Mouse (Mus musculus): ENCODE results near the gene Acer1.
A peak's percentile ranks its signal among the peaks of the same experiment; 100 is the strongest.
"Not testable (repeated sequence)": the region's sequence is repeated elsewhere in the genome, so short reads cannot be mapped to it uniquely, and the experiment has no call there.

Acer1 gene

DNA sequence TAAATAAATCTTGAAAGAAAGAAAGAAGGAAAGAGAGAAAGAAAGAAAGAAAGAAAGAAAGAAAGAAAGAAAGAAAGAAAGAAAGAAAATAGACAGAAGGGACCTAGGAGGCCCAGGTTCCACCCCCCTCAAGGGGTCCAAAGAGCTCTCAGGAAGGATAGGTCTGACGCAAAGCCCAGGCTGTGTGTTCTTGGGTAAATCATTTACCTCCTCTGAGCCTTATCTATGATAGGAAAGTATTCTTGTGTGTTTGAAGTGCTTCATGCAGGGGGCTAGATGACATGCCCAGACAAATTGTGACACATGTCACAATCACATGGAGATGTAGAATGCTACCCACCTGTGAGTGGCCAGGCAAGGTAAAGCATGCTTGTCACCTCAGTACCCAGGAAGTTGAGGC, 29.3 kb downstream of the Acer1 start:
- no peak for DNase-seq (ENCODE audit: low read depth, low spot score)

DNA sequence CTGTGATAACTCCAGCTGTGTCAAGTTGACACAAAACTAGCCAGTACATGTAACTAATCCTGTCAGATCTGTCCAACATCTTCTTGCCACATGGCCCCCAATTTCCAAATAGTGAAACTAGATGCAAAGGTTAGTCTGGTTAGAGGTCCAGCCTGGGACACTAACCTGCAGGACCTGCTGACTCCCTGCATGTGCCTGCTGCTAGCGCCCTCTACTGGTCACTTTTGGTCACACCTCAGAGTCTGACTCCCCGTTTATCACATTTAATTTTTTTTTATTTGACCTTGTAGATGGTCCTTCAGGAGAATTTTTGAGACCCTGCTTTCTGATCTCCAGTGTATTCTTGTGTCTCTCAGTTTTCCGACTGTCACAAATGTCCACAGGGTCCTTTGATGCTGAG, 31.0 kb downstream of the Acer1 start:
- DNase-seq (ENCODE audit: low read depth, low spot score), result peak; percentile 73

DNA sequence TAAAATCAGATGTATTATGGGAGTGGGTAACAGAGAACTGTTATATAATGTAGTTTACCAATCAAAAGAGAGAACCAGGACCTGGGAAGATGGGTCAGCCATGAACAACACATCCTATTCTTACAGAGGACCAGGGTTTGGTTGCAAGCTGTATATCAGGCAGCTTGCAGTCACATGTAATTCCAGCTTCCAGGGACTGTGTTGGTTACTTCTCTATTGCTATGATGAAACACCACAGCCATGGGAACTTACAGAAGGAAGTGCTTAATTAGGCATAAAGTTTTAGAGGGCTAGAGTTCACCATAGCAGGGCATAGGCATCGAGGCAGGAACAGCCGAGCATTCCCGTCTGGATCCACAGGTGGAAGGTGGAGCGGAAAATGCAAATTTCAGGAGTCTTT, 43.2 kb downstream of the Acer1 start:
- no peak for DNase-seq (ENCODE audit: low read depth, low spot score)

DNA sequence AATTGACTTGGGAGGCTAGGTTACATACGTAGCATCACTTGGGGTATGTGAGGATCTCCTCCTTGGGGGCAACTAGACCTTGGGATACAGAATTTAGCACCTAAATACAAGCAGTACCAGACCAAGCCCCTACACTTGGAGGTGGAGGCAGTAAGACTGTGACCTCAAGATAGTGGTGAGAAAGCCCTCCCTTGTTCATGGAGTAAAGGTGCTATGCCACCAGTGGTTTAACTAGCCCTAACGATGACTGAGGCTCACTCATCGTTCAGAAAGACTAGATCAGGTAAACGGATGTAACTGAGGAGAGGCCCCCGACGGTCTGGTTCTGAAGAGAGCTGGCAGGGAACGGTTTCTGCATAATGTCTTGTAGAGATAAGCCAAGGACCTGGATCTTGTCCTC, 45.2 kb downstream of the Acer1 start:
- no peak for DNase-seq (ENCODE audit: low read depth, low spot score)

DNA sequence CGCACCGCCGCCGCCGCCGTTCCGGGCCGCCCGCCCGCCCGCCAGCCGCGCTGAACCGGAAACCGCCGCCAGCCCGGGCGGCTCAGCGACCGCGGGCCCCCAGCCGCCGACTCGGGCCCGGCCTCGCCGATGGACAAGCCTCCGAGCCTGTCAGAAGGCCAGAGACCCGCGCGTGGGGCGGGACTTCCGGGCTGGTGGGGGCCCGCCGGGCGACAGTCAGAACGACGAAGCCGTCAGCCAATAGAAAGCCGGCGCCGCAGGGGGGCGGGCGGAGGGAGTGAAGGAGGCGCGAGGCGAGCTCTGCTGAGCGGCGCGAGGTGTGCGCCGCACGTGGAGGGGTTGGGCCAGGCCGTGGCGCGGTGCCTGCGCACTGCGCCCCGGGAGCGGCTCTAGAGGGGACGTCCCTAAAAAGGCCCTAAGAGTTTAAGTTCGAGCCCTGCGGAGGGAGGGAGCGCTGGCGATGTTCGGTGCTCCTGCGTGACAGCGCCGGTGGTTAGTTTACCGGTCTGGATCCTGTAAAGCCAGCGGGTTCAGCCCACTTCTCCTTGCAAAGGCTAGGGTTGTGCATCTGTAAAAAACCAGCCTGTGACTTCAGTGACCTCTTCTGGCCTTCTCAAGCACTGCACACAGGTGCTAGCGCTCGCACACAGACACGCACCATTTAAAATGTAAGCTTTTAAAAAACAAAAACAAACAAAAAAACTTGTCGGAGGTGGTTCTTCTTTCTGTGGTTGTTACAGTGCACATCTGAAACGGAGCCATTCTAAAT, 46.4 kb downstream of the Acer1 start, which contains the start of gene Mllt1:
TSS of gene Mllt1 (minus strand) at position 53 of the 769 bp plus-strand sequence.
- peak; percentile 99 for DNase-seq (ENCODE audit: low read depth, low spot score)

DNA sequence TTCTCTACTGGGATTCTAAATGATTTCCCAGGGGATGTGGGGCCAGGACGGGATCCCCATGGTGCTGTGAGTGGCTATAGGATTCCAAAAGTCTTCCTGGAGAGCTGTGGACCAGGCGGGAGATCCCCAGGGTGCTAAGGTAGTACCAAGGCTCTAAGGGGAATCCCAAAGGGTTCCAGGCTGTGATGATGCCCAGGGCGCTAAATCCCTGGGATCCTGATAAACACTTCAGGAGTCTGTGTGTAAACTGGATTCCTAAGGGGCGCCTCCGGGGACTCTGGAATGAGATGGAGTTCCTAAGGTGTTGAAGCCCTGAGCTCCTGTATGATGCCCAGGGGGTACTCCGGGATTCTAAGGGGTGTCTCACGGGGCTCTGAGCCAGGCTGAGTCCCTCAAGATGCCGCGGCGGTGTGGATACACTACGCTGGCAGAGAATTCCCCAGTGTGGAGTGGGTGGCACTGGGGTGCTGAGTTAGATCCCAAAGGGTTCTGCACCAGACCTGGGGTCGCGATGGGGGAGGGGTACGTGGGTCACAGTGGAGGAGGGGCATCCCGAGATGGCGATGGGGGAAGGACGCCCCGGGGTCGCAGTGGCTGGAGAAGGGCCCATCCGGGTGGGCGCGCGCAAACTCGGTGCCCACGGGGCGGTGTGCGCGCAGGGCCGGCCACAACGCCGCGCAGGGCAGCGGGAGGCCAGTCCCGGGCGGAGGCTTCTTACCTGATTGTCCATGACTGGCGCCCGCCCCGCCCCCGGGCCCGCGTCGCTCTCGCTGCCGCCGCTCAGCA, 47.2 kb downstream of the Acer1 start:
- DNase-seq (ENCODE audit: low read depth, low spot score), result no peak

DNA sequence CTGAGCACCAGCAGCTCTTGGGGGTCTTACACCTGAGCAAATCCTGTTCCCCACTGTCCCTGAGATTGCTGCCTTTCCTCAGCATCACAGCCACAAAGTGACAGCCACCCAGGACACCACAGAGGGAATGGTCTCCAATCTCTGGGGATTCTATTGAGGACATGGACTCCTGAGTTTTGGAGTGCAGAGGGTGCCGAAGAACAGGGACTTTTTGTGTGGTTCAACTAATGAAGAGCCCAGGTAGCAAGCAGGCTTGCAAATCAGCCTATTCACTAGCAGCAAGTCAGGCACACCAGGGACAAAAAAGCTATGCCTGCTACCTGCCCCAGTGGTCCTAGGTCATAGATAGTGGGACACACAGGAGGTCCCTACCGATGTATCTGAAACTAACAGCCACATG, 48.5 kb downstream of the Acer1 start:
- DNase-seq (ENCODE audit: low read depth, low spot score), result no peak

DNA sequence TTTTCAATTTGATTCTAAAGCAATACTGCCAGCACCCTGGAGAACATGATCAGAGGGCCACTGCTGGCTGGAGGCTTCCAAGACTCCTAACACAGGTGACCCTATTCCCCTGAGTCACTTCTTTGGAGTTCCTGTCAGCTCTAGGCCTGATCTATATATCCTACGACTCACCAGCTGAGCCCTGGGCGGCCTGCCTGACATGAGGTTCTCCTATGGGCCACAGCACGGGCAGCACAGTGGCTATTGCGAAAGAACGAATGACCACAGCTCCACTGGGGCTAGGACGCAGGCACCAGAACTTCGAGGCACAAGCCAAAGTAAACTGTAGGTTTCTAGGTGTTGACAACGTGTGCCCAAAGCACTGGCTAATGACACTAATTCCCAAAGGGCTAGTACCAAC, 51.9 kb downstream of the Acer1 start:
- no peak for DNase-seq (ENCODE audit: low read depth, low spot score)

DNA sequence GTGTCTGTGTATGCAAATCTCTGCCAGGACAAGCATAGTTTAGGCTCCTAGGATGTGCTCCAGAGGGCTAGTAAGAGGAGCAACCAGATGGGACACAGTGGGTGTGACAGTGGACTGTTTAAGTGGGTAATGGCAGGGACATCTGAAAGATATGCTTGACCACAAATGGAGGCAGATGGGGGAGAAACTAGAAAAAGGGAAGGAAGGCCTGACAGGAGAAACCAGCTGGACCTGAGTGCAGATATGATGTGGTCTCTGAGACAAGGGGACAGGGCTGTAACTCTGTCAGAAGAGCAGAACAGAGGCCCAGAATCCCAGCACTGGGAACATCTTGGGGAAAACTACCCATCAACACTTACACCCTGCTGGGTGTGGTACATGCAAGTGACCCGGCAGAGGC, 52.4 kb downstream of the Acer1 start:
- no peak for DNase-seq (ENCODE audit: low read depth, low spot score)

DNA sequence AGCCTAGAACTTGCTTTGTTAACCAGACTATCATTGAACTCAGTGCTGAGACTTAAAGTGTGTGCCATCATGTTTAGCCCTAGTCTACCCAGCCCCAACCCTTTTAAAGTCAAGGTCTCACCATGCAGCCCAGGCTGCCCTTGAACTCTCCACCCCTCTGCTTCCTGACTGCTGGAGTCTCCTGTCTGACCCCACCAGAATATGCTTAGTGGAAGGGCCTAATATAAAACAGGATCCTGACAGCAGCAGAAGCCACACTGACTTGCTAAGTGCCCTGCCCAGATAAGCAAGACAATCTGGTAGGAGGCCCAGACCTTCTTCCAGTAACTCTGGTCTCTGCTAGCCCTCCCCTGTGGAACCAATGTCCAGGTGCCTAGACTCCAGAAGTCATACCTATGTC, 52.8 kb downstream of the Acer1 start:
- peak; percentile 23 for DNase-seq (ENCODE audit: low read depth, low spot score)

DNA sequence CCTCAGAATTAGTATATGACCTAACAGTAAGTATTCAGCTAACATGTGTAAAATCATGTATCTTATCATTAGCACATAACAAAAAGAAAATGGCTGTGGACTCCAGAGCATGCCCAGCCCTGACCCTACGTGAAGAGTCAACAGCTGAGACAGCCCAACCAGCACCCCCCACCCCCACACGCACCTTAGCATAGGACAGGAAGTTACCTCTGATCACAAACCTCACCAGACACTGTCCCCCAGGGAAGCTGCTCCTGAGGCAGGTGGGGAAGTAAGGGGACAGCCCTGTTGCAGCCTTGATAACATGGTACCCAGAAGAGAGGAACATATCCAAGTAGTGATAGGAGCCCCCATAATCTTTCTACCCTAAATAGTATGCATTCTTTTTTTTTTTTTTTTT, 55.9 kb downstream of the Acer1 start:
- DNase-seq (ENCODE audit: low read depth, low spot score), result no peak

DNA sequence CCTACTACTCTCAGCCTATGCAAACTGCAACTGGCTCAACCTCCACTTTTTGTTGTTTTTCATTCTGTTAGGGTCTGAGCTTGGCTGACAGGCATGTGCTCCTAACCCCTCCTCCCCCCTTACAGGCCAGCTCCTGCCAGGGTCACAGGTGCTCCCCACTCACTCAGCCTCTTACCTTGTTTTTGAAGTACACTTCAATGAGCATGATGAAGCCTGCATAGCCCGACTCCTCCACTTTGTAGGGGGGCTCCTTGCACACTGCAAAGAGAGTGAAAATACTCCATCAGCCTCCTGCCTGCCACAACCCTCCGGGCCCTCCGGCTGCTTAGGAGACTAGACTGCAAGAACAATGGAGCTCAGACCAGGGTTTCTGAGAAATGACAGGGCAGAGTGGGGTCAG, 62.2 kb downstream of the Acer1 start:
- no peak for DNase-seq (ENCODE audit: low read depth, low spot score)

DNA sequence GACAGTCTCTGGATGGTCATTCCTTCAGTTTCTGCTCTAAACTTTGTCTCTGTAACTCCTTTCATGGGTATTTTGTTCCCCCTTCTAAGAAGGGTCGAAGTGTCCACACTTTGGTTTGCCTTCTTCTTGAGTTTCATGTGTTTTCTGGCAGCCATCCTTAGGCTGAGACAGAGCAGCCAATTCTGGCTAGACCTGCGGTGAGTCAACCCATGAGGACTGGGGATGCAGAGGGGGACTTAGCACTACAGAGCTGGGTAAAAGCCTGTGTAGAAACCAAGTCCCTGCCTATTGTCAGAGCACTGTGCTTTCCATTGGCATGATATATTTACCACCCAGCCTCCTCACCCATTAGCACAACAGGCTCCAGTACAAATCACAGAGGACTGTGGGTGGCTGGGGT, 64.8 kb downstream of the Acer1 start:
- DNase-seq (ENCODE audit: low read depth, low spot score), result no peak

DNA sequence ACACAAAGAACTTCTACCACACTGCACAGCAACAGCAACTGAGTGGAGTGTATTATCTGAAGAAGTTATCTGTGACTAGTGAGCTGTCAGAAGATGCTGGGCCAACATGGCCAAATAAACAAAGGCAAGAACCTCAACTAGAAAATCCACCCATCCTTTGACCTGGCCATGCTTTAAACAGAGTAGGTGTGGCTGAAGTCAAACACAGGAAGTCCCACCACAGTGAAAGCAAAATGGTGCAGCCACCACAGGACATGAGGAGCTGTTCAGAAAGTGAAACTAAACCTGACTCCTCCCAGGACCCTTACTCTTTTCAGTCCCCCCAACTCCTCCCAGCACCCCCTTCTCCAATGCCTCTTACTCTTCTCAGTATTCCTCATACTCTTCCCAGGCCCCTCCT, 68.5 kb downstream of the Acer1 start:
- no peak for DNase-seq (ENCODE audit: low read depth, low spot score)

DNA sequence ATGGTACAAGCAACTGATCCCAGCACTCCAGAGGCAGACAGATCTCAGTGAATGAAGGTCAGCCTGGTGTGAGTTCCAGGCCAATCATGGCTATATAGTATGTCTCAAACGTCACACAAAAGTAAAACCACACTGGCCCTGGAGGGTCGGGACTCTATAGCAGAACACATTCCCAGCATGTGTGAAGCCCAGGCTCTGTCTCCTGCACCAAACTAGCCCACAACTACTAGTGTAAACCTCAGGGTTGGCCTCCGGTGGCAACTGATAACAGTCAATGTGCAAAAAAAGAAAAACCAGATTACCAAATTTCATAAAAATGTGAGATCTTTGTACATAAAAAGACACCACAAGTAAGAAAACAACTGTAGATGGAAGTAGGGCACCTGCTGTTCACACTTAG, 68.9 kb downstream of the Acer1 start:
- no peak for DNase-seq (ENCODE audit: low read depth, low spot score)

DNA sequence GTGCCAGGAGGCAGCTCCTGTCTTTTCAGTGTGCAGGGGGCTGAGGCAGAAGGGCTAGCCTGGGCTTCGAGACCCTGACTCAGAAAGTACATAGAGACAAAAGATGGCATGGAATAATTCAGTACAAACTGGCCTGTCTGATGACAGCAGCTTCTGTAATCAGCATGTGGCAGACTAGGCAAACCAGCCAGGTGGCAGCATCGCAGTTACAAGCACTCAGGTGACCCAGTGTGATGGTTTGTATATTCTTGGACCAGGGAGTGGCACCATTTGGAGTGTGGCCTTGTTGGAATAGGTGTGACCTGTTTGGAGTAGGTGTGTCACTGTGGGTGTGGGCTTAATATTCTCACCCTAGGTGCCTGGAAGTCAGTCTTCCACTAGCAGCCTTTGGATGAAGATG, 72.2 kb downstream of the Acer1 start:
- DNase-seq (ENCODE audit: low read depth, low spot score), result not testable (repeated sequence)

DNA sequence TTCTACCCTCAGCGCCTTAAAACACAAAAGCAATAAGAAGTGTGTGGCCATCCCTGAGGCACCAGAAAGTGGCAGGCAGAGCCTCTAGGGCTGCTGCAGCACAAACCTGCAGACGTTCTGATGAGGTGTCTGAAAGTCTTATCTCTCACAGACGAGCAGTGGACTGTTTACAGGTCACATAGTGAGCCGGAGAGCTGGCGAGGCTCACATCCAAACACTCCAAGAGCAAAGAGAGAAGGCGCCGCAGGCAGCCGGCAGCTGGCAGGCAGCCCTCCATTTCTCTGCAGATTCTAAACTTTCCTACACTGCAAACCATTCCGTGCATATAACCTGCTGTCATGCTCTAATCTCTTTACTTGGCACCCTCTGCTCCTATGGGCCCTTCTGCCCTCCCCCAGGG, 74.0 kb downstream of the Acer1 start:
- no peak for DNase-seq (ENCODE audit: low read depth, low spot score)

DNA sequence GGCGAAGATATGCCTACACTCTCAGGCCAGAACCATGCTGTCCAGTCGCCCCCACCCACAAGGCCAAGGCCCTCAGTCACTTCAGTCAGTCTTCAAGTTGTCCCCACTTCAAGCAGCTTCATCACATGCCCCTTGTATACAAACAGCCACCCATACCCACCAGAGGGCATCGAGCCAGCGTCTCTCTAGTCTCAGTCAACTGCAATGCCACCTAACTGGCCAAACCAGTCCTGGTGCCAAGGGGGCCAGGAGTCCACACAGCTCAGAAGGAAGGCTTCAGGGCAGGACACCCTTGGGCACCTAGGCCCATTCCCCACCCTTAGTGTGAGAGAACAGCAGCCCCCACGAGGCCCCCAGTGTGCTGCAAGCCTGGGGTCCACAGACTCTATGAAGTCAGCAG, 74.8 kb downstream of the Acer1 start:
- no peak for DNase-seq (ENCODE audit: low read depth, low spot score)

DNA sequence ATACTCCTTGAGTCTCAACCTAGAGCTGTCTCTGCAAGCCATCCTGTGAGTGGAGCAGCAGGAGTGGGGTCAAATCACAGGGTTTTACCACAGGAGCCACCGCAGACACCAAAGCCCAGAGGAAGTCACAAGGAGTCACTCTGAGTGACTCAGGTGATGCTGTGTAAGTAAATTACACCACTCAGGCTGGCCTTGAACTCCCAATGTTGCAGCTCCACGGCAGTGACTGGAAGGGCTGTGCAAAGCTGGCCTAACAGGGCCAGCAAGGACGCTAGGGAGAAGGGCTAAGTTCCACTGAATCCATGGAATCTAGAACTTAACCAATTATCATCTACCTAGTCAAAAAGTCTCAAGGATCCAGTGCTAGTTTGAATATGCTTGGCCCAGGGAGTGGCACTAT, 75.8 kb downstream of the Acer1 start:
- no peak for DNase-seq (ENCODE audit: low read depth, low spot score)

All from ZHBTc4 (cell line).